Mouse (Mus musculus) gastrocnemius, adult 18-20 months (tissue): Measurements from ENCODE around the gene Zmynd8. TPM values are rescaled to one million over a fixed set of nuclear protein-coding genes. Genes with fewer than 3 reads are reported as not detected.
A peak's percentile ranks its signal among the peaks of the same experiment; 100 is the strongest.
"Not testable (repeated sequence)": the region's sequence is repeated elsewhere in the genome, so short reads cannot be mapped to it uniquely, and the experiment has no call there.

ENCODE experiments used
- DNase-seq: peaks from one replicate; pipeline ENCODE4 v3.0.0; 2021; ENCODE audit warnings: low spot score
- total RNA-seq, 2 experiments: library from RNA; stranded (reverse); gene quantifications; 2 replicates each; pipeline ENCODE4 v1.2.3; 2021

Zmynd8 gene
- total RNA-seq, 2 experiments from 2014 or later: 16.4 to 17.2 TPM

DNA sequence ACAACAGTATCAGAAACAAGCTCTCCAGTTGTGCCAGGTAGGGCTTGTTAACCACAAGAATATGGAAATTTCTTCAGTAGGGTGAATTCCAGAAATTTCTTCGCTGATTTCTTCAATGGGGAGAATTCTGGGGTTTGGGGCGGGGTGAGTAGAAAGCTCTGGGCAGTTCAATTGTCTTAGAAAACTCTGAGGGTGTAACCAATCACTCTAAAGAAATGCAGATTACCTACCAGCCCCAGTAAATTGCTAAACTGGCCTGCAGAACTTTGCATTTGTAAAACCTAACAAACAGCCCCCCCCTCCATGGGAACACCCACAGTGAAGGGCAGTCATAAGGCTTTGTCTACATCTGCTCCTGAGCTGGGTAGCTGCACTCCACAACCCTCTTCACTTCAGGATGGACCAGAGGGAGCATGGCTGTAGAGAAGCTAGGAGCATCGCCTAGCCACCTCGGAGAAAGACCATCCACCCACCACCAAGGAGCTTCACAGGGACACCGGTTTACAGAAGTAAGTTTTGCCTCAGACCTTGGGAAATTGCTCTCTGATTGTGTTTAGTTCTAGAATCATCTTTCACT, 88.8 kb downstream of the Zmynd8 start:
- no peak for DNase-seq

- DNase-seq: no peak
Observed at GRCm38 (mm10) chr2:165809091-165809490, 89.7 kb downstream of the Zmynd8 start.

GRCm38 (mm10) chr2:165808179-165808975, 90.4 kb downstream of the Zmynd8 start:
- DNase-seq: no peak

- DNase-seq: not testable (repeated sequence)
Observed at GRCm38 (mm10) chr2:165800174-165800573, 98.6 kb downstream of the Zmynd8 start.

GRCm38 (mm10) chr2:165797876-165798275, 100.9 kb downstream of the Zmynd8 start:
- no peak for DNase-seq

GRCm38 (mm10) chr2:165793283-165793638, 105.6 kb downstream of the Zmynd8 start:
- DNase-seq: no peak

DNA sequence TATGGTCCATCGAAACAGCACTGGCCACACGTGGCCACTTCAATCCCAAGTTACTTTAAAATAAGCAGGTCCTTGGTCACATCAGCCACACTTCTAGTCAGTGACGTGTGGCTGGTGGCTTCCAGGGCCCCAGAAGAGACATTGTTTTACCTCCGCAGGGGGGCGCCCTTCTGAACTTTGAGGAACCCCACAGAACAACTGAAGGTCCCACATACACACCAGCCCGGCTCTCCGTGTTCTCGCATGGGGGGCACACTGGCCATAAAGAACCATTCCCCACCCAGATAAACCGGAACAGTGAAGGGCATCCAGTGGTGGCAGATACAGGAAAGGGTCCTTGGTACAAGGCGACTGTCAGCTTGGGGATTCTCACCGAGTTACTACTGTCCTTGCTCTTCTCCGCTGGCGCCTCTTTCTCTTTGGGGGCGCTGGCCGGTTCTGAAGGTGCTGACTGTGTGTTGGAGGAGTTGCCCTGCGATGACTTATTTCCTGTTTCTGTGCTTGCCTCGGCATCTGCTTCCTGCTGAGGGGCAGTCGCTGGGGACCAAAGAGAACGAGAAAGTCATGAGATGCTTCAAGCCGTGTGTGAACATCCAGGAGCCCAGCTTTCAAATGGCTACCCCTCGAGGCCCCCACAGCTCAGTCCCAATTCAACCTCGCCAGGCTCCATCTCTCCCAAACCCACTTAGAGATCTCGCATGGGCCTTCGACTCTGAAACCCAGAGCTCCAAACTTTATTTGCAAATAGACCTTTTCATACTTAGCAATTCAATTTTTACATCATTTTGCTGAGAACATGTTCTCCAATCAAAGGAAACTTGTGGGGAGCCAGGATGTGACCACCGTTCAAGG, 106.2 kb downstream of the Zmynd8 start:
- DNase-seq: no peak

GRCm38 (mm10) chr2:165791657-165792056, 107.2 kb downstream of the Zmynd8 start:
- DNase-seq: peak; percentile 61

DNA sequence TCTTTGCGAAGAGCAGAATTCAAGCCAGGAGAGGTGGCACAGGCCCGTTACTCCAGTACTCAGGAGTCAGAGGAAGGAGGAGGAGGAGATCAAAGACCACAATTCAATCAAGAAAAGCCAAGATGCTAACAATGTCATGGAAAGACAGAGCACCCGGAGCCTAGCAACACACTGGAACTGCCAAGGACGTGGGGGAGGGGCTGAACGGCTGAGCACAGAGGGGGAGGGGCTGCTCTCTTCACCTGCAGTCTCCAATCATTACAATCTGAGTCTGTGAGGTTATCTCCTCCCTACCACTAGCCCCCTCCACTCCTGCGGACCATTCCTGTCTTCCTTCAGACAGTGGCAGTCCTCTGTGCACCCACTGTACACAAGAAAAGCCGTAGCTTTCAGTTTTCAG, 107.8 kb downstream of the Zmynd8 start:
- DNase-seq: no peak

GRCm38 (mm10) chr2:165789667-165790066, 109.1 kb downstream of the Zmynd8 start:
- no peak for DNase-seq

- DNase-seq: no peak
Observed at GRCm38 (mm10) chr2:165788796-165789195, 110.0 kb downstream of the Zmynd8 start.

DNA sequence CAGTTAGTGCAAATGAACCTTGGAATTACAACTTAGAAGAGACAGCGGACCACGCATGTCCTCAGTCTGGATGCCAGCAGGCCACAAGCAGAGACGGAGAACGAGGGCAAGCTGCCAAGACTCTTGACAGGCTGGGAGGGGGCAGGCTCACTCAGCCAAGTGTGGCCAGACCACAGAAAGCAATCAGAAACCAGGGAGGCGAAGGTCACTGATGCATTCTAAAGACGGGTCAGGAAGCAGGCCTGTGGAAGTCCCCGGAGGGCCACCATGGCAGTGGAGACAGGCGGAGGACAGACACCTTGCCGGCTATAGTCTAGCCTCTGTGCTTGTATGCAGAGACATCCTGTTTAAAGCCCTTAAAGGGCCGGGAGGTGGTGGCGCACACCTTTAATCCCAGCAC, 110.8 kb downstream of the Zmynd8 start:
- peak; percentile 64 for DNase-seq

DNA sequence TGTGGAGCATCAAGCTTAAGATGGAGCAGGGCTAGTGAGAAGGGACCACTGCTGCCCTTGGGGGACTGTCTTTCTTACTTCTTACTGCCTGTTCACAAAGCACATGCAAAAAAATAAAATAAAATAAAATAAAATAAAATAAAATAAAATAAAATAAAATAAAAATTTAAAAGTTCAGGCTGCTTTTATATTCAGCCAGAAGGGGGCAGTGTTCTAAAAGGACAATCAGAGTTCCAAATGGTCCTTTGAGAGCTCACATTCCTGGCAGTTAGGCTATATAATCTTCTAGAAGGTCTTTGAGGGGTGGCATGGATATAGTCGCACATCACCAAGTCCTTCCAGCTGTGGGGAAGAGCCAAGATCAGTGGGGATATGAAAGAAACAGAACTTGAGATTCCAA, 112.3 kb downstream of the Zmynd8 start:
- no peak for DNase-seq

- DNase-seq: no peak
Observed at GRCm38 (mm10) chr2:165785312-165786036, 113.3 kb downstream of the Zmynd8 start.

- DNase-seq: peak; percentile 66
Observed at GRCm38 (mm10) chr2:165782324-165782723, 116.5 kb downstream of the Zmynd8 start.

DNA sequence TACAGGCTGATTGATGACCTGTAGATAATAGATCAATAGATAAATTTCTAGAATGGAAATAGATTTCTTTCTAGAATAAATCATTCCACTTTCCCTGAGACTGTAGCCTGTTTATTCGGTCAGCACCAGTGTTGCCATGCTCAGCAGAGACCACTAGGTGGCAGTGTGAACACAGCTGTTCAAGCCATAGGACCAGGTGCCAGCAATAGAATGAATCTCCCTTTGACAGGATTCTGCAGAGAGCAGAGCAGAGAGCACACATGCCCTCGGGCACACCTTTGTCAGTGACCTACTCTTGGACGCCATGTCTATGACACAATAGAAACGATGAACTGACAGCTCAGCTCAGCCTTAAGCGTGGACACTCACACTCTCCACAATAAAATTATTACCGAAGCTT, 119.9 kb downstream of the Zmynd8 start:
- DNase-seq: peak; percentile 74

DNA sequence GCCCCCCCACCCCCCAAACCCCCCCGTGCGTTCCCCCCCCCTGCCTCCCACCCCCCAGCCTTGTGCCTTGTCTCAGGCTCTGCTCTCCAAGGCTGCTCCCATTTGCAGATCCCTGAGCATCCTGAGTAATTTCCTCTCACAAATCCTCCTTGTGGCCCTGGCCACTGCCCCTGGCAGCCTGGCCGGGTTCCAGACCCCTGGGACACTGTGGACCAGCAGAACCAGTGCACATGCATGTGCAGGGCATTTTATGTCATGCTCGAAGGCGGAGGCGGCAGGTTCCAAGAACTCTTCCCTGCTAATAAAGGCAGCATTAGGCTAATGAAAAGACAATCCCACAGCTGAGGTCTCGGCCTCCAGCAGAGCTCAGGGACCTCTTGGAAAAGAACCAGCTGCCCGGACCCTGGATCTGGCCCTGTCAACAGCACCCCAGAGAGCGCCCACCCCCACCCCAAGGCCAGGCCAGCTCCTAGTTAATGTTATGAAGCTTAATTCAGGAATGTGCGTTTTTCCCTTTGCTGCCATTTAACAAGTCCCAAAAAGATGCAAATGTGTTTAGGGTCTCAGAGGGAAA, 129.4 kb downstream of the Zmynd8 start:
- no peak for DNase-seq

DNA sequence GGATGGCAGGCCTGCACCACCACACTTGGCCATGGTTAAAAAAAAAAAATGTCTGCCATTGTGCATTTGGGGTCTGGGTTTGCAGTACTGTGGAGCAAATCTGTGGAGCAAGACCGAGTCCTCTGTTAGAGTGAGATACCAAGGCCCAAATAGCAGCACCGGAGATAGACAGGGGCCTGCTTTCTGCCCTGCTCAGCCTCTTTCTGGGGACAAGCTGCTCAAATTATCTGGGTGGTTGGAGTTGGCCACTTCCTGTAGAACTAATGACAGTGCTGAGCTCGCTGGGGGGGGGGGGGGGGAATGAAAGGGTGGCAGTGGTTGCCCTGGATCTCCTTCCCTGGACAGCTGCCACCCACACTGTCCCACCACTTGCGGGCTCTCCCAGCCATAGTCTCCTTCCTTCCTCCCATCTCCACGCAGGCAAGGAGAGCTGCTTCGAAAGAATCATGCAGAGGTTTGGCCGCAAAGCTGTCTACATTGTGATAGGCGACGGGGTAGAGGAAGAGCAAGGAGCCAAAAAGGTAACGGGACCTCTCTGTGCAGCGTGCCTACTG, 129.9 kb downstream of the Zmynd8 start:
- no peak for DNase-seq

GRCm38 (mm10) chr2:165759421-165759985, 139.3 kb downstream of the Zmynd8 start:
- DNase-seq: no peak

DNA sequence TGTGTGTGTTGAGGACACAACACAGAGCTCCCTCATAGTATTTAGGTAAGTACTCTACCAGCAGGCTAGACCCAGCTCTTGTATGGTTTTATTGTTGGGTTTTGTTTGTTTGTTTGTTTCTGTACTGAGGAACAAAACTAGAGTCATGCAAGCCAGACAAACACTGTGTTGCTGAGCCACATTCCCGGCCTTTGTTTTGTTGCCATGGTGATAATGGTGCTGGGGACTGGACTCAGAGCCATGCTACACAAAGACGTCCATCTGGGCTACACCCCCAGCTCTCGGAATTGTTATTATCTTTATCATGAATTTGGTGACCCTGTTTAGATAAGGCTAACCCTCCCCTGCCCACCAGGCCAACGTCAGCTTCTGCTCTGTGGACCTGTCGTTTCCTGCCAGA, 140.3 kb downstream of the Zmynd8 start:
- no peak for DNase-seq

- DNase-seq: no peak
Observed at GRCm38 (mm10) chr2:165757799-165758198, 141.0 kb downstream of the Zmynd8 start.
